In the genomic region with DNA sequence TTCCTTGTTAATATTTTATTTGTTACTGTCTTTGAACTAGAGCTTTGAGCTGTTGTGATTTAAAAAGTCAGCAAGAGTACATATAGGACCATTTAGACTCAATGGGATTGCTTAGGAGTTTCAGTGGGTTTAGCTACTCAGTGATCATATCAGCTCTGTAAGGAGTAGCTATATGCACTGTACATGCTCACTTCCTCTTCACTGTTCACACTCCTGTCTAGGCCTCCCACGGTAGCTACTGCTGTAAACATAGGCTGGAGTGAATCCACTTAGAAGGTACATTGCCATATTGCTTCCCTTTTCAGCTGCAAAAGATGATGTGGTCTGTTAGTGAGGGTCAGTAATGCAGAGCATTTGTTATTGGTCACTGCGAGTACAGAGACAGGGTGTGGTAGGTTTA, we compare ENCODE assay signal across 13 mouse cellular contexts.
"Had no signal": no experiment of that assay in that cellular context is flagged by ENCODE, and none has a peak within 500 bp of the region (broad histone marks: within the 10 kb centered on the region; RNA-seq: fewer than 3 reads in every experiment).

No protein-coding gene starts in this region.

- H3K4me2 ChIP-seq: intestine, embryonic 15.5 days; limb, embryonic 15.5 days; liver, embryonic 12.5 days; lung, embryonic 14.5 days; midbrain, embryonic 12.5 days had no signal

- ATAC-seq: intestine, embryonic 15.5 days; liver, embryonic 12.5 days; midbrain, embryonic 16.5 days had no signal

- H3K36me3 ChIP-seq: intestine, embryonic 15.5 days; limb, embryonic 15.5 days; liver, embryonic 12.5 days; midbrain, embryonic 12.5 days had no signal

- H3K9ac ChIP-seq: intestine, embryonic 15.5 days; limb, embryonic 15.5 days; liver, embryonic 12.5 days; lung, embryonic 14.5 days; midbrain, embryonic 12.5 days had no signal

- H3K27ac ChIP-seq: intestine, embryonic 15.5 days; limb, embryonic 15.5 days; liver, embryonic 12.5 days; midbrain, embryonic 12.5 days had no signal

- H3K4me3 ChIP-seq: intestine, embryonic 15.5 days; limb, embryonic 15.5 days; liver, embryonic 12.5 days; megakaryocyte, embryonic 14.5 days; midbrain, embryonic 12.5 days had no signal

- DNase-seq: kidney, adult 8-10 months; kidney, postnatal 36 days; layer of hippocampus, adult 9-11 months; layer of hippocampus, postnatal 36 days; lung, embryonic 14.5 days; lung, postnatal 10 days; lung, postnatal 4 days had no signal

- H3K4me1 ChIP-seq: intestine, embryonic 15.5 days; limb, embryonic 15.5 days; liver, embryonic 12.5 days; megakaryocyte, embryonic 14.5 days had no signal

- H3K9me3 ChIP-seq: intestine, embryonic 15.5 days; limb, embryonic 15.5 days; liver, embryonic 12.5 days; megakaryocyte, embryonic 14.5 days; midbrain, embryonic 12.5 days had no signal

- H3K27me3 ChIP-seq: intestine, embryonic 15.5 days; limb, embryonic 15.5 days; liver, embryonic 12.5 days; megakaryocyte, embryonic 14.5 days; midbrain, embryonic 12.5 days had no signal
